Mouse (Mus musculus) urinary bladder, adult 18-20 months (tissue): ENCODE data around the gene Kctd11.

Experiments
- DNase-seq, 2 experiments: peaks; one replicate each; pipeline ENCODE4 v3.0.0; 2022; ENCODE audit warnings: low spot score in 2 of 2, mixed read lengths in 2 of 2

Kctd11 gene

DNA sequence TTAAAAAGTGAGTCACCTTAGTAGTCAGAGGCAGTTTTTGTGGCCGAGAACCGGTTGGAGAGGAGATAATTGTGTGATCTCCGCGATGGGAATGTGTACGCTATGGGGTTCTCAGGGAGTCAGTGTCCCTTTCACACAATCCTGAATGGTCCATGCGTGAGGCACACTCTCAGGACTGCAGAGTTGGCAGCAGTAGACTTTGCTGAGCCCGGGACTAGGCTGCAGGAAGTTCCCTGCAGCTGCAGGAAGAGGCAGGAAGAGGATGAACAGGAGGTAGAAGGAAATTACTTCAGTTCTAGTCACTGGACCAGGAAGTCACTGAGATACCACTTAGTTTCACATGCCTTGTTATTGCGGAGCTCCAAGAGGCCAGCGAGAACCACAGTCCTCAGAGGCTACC lies 32.1 kb downstream of the Kctd11 start:
- DNase-seq = no peak

DNA sequence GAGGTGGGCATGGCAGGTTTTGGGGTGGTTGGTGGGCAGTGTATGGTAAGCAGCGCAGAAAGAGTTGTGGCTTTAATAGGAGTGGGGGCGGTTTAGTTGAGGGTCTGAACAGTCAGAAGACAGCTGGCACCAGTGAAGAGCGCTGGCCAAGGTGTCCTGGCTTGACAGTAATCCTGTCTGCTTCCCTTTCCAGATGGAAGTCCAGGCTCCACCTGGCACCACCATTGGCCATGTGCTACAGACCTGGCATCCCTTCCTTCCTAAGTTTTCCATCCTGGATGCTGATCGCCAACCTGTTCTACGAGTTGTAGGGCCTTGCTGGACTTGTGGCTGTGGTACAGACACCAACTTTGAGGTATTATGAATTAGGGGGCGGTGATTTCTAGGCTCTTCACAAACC lies 33.2 kb downstream of the Kctd11 start:
- DNase-seq = no peak

DNA sequence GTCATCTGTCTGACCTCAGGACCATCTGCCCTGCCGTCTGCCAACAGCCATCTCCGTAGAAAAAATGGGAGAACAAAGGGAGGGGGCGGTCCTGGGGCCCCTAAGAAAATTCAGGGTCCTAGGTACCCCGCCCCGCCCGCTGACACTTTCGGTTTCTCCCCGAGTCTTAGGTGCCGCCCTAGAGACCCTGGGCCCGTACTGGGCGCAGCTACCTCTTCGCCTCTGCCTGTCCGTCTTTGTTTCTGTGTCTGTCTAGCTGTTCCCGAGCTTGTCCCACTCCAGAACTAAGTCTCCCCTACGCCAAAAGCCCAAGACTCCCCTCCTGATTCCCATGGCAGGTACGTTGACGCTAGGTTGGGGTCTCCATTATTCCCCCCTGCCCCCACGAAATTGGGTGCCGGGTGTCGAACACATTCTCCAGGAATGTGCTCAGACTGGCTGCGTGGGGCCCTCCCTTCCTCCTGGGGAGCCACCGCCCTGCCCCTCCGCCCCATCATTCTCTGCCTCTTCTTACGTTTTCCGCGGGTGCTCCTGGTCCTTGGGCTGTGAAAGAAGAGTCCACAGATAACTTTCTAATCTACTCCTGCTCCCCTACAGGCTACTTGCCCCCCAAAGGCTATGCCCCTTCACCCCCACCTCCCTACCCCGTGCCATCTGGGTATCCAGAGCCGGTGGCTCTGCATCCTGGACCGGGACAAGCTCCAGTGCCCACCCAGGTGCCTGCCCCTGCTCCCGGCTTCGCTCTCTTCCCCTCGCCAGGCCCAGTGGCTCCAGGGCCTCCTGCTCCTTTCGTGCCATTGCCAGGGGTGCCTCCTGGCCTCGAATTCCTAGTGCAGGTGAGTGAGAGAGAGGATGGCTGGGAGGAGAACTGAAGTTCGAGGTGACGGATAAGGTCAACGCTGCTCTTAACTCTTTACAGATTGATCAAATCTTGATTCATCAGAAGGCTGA lies 34.2 kb downstream of the Kctd11 start:
- DNase-seq = peak; percentile 40 to 48

DNA sequence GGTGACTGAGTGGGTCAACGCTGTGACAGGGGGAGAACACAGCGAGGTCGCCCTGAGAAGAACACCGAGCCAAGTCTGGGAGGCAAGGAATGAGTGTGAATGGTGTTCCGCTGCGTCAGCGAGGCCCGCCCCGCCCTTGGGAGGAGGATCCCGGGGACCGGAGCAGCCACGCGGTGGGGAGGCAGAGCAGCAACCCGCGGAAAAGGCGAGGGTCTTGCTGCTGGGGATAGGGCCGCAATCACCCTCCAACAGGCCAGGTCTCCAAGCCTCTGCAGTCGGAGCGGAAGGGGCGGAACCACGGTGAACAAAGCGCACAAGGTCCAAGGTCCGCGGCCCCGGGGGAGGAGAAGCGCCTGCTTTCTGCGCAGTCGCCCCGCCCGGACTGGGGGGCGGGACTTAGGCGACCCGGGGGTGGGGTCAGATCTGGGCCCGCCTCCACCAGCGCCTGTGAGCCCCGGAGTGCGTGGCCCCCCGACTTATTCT lies 35.0 kb downstream of the Kctd11 start, which contains the start of gene Plscr3:
Plscr3 (plus strand) TSS at position 179 of the 483 bp plus-strand sequence.
- peak; percentile 87 to 94 for DNase-seq

DNA sequence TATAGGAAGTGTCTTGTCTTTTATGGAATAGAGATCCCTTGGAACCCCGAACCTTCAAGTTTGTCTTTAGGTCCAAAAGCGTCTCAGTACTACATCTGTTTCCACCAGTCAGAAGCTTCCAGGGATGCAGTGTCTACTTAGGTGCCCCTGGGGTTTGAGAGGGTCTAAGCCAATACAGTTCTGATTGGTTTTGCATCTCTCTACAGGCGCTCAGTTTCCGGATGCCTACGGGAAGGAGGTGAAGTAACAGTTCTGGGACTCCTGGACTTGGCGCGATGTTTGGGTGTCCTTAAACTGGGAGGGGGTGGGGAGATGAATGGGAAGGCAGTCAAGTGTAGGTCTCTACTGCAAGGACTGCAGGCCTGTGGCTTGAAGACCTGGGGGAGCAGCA lies 42.5 kb downstream of the Kctd11 start:
- no peak for DNase-seq

DNA sequence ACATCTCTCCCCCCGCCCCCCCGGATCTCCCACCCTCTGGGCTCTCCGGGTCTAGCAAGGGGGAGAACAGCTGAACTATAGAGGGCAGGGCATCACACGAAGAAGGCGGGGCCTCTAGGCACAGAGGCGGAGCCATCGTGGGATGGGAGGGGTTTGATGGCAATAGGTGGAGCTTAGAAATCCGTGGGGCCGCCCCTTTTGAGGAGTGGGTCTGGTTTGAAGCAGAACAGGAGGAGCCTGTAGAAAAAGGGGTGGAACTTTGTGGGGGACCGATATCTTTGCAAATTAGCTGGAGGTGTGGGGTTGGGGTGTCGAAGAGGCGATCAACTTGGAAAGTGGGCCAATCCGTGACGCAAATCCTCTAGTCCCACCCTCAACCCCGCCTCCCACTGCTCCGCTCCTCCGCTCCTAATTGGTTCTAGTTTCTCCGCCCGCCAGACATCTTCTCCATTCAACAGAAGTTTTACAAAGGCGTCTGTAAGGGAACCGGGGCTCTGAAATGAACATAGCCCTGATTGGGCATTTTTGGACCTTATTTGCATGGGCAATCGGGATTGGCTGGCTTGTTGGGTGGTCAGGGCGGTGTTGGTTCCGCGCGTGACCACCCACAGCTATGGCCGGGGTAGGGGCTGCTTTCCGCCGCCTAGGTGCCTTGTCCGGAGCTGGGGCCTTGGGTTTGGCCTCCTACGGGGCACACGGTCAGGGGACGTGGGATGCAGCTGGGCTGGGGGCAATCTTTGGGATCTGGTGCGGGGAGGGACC lies 43.1 kb downstream of the Kctd11 start, which contains the start of gene Tmem256:
Tmem256 (plus strand) TSS at position 563 of the 762 bp plus-strand sequence.
- DNase-seq = peak; percentile 90 to 92

DNA sequence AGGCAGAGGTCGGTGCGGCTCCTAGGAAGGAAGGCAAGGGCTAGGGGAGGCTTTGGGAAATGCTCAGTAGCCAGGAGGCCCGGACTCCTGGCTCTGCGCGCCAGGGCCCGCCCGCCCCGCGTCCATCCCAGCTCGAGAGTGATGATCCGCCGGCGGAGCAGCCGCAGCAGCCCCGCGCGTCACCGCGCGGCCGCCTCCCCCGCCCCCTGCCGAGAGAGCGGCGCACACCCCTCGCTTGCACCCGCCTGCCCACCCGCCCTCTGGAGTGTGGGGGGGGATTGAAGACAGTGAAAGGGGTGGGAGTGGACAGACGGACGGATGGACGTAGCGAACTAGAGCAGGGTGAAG lies 43.6 kb downstream of the Kctd11 start, which contains the start of gene Nlgn2:
Nlgn2 (minus strand) TSS at position 181 of the 348 bp plus-strand sequence.
- DNase-seq = no peak

DNA sequence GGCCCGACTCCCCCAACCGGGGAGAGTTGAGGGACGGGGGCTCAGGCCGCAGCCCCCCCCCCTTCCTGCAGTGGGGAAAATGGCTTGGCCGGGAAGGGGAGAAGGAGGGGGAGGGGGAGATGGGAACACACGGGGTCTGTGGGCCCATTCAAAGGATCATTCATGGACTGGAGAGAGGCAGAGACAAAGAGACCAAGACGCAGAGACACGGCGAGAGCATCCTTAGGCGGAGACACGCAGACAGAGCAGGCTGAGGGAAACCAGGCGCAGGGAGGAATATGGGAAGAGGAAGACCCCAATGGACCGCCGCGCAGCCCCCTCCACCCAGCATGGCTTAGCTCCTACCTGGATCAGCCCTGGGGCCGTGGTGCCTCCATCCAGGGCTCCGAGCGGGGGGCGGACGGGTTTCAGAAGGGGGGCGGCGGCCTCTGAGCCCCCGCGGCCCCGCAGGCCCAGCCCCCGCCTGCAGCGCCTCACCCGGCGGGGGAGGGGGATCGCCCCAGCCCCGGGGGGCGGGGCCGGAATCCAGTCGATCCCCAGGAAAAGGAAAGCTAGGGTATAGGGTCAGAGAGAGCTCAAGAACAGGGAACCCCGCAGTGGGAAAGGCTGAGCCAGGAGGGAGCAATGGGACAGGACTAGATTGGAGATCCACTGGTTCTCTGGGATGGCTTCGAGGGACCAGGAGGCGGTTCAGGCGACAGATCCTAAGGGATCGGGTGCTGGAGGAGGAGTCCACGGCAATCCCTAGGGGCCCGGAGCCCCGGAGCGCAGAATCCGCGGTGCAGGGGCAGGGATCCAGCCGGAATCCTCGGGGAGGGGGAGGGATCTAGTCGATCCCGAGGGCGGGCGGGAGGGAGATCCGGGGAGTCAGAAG lies 44.3 kb downstream of the Kctd11 start:
- peak in 1 of 2 experiments; percentile 52 for DNase-seq

DNA sequence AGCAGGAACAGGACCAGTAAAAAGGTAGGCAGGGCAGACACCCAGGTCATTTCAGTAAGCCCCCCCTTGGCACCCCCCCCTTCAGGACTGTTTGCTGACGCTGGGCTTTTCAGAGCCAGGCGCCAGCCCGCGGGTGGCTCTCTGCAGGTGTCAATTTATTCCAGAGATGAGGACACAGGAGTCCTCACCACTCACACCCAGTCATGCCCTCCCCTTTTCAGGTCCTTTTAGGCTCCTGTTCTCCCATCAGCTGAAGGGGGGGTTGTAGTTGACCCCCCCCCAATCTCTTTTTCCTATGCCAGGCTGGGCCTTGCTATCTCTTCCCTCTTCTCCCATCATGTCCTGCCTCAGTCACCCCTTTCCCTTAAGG lies 45.3 kb downstream of the Kctd11 start:
- no peak for DNase-seq

DNA sequence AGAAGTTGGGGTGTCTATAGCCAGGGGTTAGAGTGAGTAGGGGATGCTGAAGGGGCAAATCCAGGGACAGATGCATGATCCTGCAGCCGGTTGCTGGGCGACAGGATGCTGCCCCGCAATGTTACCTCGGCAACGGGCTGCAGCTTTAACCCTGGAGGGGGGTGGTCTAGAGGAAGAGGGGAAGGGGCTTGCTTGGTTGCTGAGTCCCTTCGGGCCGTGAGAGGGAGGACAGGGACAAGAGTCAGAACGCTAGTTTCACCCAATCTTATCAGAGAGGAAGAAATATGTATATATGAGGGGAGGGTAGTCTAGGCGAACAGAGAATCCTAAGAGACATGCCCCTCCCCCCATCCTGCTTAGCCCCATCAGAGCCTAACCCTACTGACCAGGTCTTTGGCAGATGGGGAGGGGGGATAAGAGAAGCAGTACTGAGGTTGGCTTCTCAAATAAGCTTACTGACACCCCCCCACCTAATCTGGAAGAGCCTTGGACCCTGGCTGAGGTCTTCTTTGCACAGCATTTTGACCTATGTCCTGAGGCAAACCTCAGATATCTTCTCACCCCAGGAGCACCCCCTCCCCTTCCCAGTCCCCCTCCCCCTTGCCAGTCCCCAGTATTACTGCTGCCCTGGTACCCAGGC lies 45.8 kb downstream of the Kctd11 start:
- DNase-seq = no peak

DNA sequence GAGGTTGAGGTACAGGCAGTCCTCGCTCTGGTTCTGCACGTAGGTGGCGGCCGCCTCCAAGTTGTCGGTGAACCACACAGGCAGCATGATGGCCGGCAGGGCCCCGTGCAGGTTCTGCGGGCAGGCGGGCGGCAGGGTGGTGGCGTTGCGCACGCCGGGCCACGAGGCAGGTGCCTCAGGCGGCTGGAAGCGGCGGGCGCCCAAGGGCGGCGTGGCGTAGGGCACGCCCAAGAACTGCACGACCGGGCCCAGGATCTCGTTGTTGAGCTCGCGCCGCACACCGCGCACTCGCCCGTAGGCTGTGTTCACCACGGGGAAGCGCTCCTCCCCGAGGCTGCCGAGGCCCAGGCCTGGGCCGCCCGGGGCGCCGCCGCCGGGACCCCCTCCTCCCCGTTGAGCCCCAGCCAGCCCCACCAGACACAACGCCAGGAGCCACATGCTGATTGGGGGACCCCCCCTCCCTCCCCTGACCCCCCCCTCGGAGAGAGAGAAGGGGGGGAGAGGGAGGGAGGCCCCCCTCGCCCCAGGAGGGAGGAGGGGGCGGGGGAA lies 47.1 kb downstream of the Kctd11 start:
- peak in 1 of 2 experiments; percentile 48 for DNase-seq

DNA sequence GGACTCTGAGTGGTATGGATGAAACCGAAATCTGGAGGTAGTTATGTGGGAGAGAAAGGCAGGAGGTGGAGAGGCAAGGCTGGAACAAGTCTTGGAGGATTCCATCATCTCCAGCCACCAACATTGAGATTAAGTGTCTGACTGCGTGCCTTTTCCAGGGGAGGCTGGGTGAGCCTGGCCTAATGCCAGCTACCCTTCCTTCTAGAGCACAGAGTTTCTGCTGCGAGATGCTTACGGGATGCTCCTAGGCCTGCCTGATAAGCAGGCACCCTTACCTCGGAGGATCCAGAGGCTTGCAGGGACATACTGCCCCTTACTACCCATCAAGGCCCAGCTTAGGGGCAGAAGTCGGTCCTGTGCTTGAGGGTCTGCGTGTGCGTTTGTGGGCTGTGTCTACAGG lies 47.7 kb downstream of the Kctd11 start:
- DNase-seq = no peak

DNA sequence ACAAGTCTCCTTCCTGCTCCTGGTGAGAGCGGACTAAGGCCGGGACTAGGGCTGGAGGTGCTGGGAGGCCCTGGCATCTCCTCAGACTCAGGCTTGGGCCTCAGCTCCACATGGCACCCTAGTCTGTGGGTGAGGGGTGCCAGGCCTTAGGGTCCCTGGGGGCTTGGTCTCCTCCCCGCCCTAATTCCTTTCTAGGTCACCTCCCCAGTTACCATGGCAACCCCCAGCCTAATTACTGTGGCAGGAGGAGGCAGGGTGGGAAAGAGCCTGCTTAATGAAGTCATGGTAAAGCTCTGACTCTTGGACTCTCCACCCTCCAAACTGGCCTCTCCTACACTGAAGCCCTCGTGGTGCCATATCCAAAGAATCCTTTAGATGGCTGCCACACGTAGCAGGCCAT lies 52.4 kb downstream of the Kctd11 start:
- no peak for DNase-seq
